ENCODE assay signal across 8 mouse cellular contexts in genomic region chr13:80962789-80963590, GRCm38 (mm10).
DNase-seq lines count a peak whose midpoint lies in the region; ATAC-seq and TF ChIP-seq lines count a peak whose summit lies in the region.

No protein-coding gene starts in this region.

- peaks cover 2 to 5% of the 10 kb centered on the region in 2 experiments; a peak in 3 of 4 replicates for H3K4me1 ChIP-seq in ES-E14 (ENCODE audit: control insufficient read depth in 2 of 2, insufficient read depth in 2 of 2, low read length in 2 of 2, poor library complexity in 1 of 2)
- H3K4me1 ChIP-seq in forebrain, embryonic 12.5 days = peaks cover 13% of the 10 kb centered on the region; the same call in 1 of the 2 replicates
- H3K4me1 ChIP-seq in heart, postnatal 0 days (ENCODE audit: control insufficient read depth, insufficient read depth) = no peaks in the 10 kb centered on the region; the same call in 1 of the 2 replicates
- peaks cover 4% of the 10 kb centered on the region for H3K4me1 ChIP-seq in lung, adult 2 months (ENCODE audit: control insufficient read depth, insufficient read depth, low read length)

- H3K27me3 ChIP-seq in forebrain, embryonic 12.5 days = 0 out of 2 replicates have a peak, but pooled peaks cover 8% of the 10 kb centered on the region
- no peaks in the 10 kb centered on the region for H3K27me3 ChIP-seq in heart, postnatal 0 days (ENCODE audit: control insufficient read depth, insufficient read depth, low read length)

- 7% methylated on average over 51 of the region's 51 CpGs for WGBS in forebrain, embryonic 12.5 days
- 2% methylated on average over 51 of the region's 51 CpGs for WGBS in heart, postnatal 0 days
- 4% methylated on average over 51 of the region's 51 CpGs for whole genome bisulfite sequencing in lung, adult 2 months

- peak overlapping the region; percentile 68 for H3K9ac ChIP-seq in ES-E14 (ENCODE audit: insufficient read depth, low read depth, low read length, poor library complexity, severe bottlenecking)
- peak overlapping the region; percentile 53 for H3K9ac ChIP-seq in forebrain, embryonic 12.5 days
- H3K9ac ChIP-seq in heart, postnatal 0 days (replicated peaks; ENCODE audit: low read depth, low read length) = peak overlapping the region; percentile 53

- H3K4me2 ChIP-seq in forebrain, embryonic 12.5 days = peak overlapping the region; percentile 80
- peak overlapping the region; percentile 62 for H3K4me2 ChIP-seq in heart, postnatal 0 days (ENCODE audit: low read depth, low read length)

- H3K36me3 ChIP-seq in ES-E14 (ENCODE audit: control insufficient read depth, insufficient read depth, low read length, poor library complexity, severe bottlenecking) = no peaks in the 10 kb centered on the region
- H3K36me3 ChIP-seq in forebrain, embryonic 12.5 days (replicated peaks) = no peaks in the 10 kb centered on the region
- no peaks in the 10 kb centered on the region for H3K36me3 ChIP-seq in heart, postnatal 0 days (replicated peaks; ENCODE audit: control insufficient read depth, insufficient read depth, low read length)

- no peak overlapping the region for H3K27ac ChIP-seq in ES-E14 (ENCODE audit: insufficient read depth, low read depth, low read length, poor library complexity, severe bottlenecking)
- H3K27ac ChIP-seq in forebrain, embryonic 12.5 days = 0 out of 2 replicates have a peak overlapping the region, but pooled peaks have one; percentile 21
- H3K27ac ChIP-seq in heart, postnatal 0 days (ENCODE audit: low read depth) = peak overlapping the region; percentile 93

- in situ Hi-C loops in ES-E14 (cut with MboI; ENCODE audit: low sequenced_read_pairs in 2 of 2, unreplicated experiment in 2 of 2) = no loop called here

- peak overlapping the region; percentile 54 to 69 for H3K4me3 ChIP-seq in ES-E14 (ENCODE audit: insufficient read depth in 1 of 2, low read depth in 1 of 2, low read length in 2 of 2, poor library complexity in 1 of 2, severe bottlenecking in 1 of 2)
- H3K4me3 ChIP-seq in forebrain, embryonic 12.5 days (replicated peaks) = peak overlapping the region; percentile 50
- H3K4me3 ChIP-seq in heart, postnatal 0 days (ENCODE audit: low read depth, low read length) = peak overlapping the region; percentile 49
- H3K4me3 ChIP-seq in lung, adult 2 months (replicated peaks; ENCODE audit: extremely low read depth, low read depth, low read length) = peak overlapping the region; percentile 32

- no peak for TF ChIP-seq CTCF in heart, postnatal 0 days (IDR thresholded peaks at IDR 0.05; ENCODE audit: low read depth)
- no peak for TF ChIP-seq CTCF in lung, adult 2 months (IDR thresholded peaks at IDR 0.05; ENCODE audit: insufficient read depth, low read length)

- TF ChIP-seq EP300 in heart, postnatal 0 days (IDR thresholded peaks at IDR 0.05; ENCODE audit: low read depth) = no peak

- peak; percentile 13; the same call in 1 of the 2 replicates for TF ChIP-seq POLR2A in lung, adult 2 months (IDR thresholded peaks at IDR 0.05; ENCODE audit: borderline replicate concordance, extremely low read depth, low read depth, low read length)

- peak; percentile 99 for ATAC-seq in forebrain, embryonic 12.5 days (ENCODE audit: low FRiP score)
- ATAC-seq in heart, postnatal 0 days (ENCODE audit: insufficient read depth, low read depth) = peak; percentile 98
- ATAC-seq in neutrophil, adult 5-6 weeks (ENCODE audit: extremely low read depth, insufficient number of reproducible peaks, low FRiP score, poor library complexity, severe bottlenecking) = peak; percentile 80

- DNase-seq in ES-E14 (ENCODE audit: low read depth, low spot score) = peak; percentile 34
- DNase-seq in c-Kit-positive CD71-positive TER-119-negative erythroid progenitor cells, embryonic 14.5 days (ENCODE audit: low read depth) = peak; percentile 17
- DNase-seq in heart, postnatal 0 days (ENCODE audit: low spot score) = peak; percentile 88
- DNase-seq in kidney, postnatal 4 days = peak; percentile 89 to 93
- peak; percentile 69 for DNase-seq in lung, adult 2 months
- peak; percentile 21 for DNase-seq in thymus, postnatal 25 days

- H3K9me3 ChIP-seq in ES-E14 (ENCODE audit: control insufficient read depth, insufficient read depth, low read depth, low read length) = no peaks in the 10 kb centered on the region
- no peaks in the 10 kb centered on the region for H3K9me3 ChIP-seq in forebrain, embryonic 12.5 days
- no peaks in the 10 kb centered on the region for H3K9me3 ChIP-seq in heart, postnatal 0 days (replicated peaks; ENCODE audit: control insufficient read depth, low read length)

TF ChIP-seq in ES-E14, 5 proteins besides CTCF, POLR2A, EP300 and RAD21:
- no peak for TF ChIP-seq ZC3H11A (IDR thresholded peaks at IDR 0.05; ENCODE audit: borderline replicate concordance, low read depth, low read length)
- TF ChIP-seq MAFK (IDR thresholded peaks at IDR 0.05; ENCODE audit: insufficient read depth, low read depth, low read length) = peak; percentile 95
- no peak for TF ChIP-seq ZNF384 (IDR thresholded peaks at IDR 0.05; ENCODE audit: low read depth, low read length)
- no peak for TF ChIP-seq CHD2 (IDR thresholded peaks at IDR 0.05; ENCODE audit: low read depth, low read length)

Comparison
In these comparisons a context has a peak if more than half of its experiments do, and no peak if none do; other contexts are left out.
1. DNase-seq: peak in every context shown above with its lines; median percentile 91 in kidney, postnatal 4 days; 88 in heart, postnatal 0 days; 69 in lung, adult 2 months; 34 in ES-E14; 21 in thymus, postnatal 25 days; 17 in c-Kit-positive CD71-positive TER-119-negative erythroid progenitor cells, embryonic 14.5 days.